Mouse (Mus musculus) ES-Bruce4 (cell line): Measurements from ENCODE around the gene Trp63. TPM values are rescaled to one million over a fixed set of nuclear protein-coding genes. Genes with fewer than 3 reads are reported as not detected.

Experiments used
- H3K27ac ChIP-seq: 2 replicates; pipeline ENCODE4 v1.5.1; 2012; ENCODE audit warnings: low read length, inconsistent platforms; ENCODE audit not compliant: insufficient read depth
- H3K27me3 ChIP-seq: 2 replicates; pipeline ENCODE4 v1.6.1; 2012; ENCODE audit warnings: mild to moderate bottlenecking, low read length, inconsistent platforms; ENCODE audit not compliant: control insufficient read depth, poor library complexity, insufficient read depth, severe bottlenecking
- H3K36me3 ChIP-seq: 2 replicates; pipeline ENCODE4 v1.6.1; 2012; ENCODE audit warnings: inconsistent platforms, mild to moderate bottlenecking, low read length, moderate library complexity; ENCODE audit not compliant: control insufficient read depth, poor library complexity, insufficient read depth, severe bottlenecking
- H3K4me1 ChIP-seq: one replicate; pipeline ENCODE4 v1.8.1; 2011; ENCODE audit warnings: low read length; ENCODE audit not compliant: control insufficient read depth, insufficient read depth
- H3K4me3 ChIP-seq: 2 replicates; pipeline ENCODE4 v1.5.1; 2011; ENCODE audit warnings: low read depth, mild to moderate bottlenecking, low read length
- H3K9ac ChIP-seq: 2 replicates; pipeline ENCODE4 v1.6.1; 2012; ENCODE audit warnings: low read depth, mild to moderate bottlenecking, inconsistent platforms; ENCODE audit not compliant: poor library complexity, severe bottlenecking
- H3K9me3 ChIP-seq: replicated peaks from 2 replicates; pipeline ENCODE4 v1.6.1; 2012; ENCODE audit warnings: mild to moderate bottlenecking, low read length, inconsistent platforms; ENCODE audit not compliant: control insufficient read depth, poor library complexity, insufficient read depth, severe bottlenecking
- CTCF ChIP-seq: IDR thresholded peaks from one replicate; pipeline ENCODE4 v1.8.1; 2011; ENCODE audit warnings: low read depth, low read length
- EP300 ChIP-seq: IDR thresholded peaks from 2 replicates; pipeline ENCODE4 v1.6.1; 2011; ENCODE audit warnings: low read depth, low read length; ENCODE audit not compliant: insufficient read depth
- POLR2A ChIP-seq: IDR thresholded peaks from one replicate; pipeline ENCODE4 v1.8.1; 2011; ENCODE audit warnings: low read length; ENCODE audit not compliant: insufficient read depth
- polyA plus RNA-seq: library from polyadenylated mRNA; stranded (reverse); fragments of >200 nt; gene quantifications from 2 replicates; pipeline ENCODE4 v1.2.4, GENCODE M21; 2011; ENCODE audit warnings: low read depth; ENCODE audit not compliant: missing spikeins, insufficient read depth, insufficient read length

The Trp63 gene
- polyA plus RNA-seq, 1 experiment = 0.61 TPM

- Histone ChIP-seq H3K36me3 (no peaks in the 10 kb centered on the region), H3K9ac (no peak overlapping the region), H3K27me3 (no peaks in the 10 kb centered on the region), H3K4me1 (no peaks in the 10 kb centered on the region), H3K9me3 (no peaks in the 10 kb centered on the region), H3K27ac (no peak overlapping the region), H3K4me3 (no peak overlapping the region)
- no peak for TF ChIP-seq EP300
- TF ChIP-seq CTCF = no peak
- TF ChIP-seq POLR2A = no peak
Measured at GRCm38 (mm10) chr16:25807116-25807515, 123.6 kb downstream of the Trp63 start.

DNA sequence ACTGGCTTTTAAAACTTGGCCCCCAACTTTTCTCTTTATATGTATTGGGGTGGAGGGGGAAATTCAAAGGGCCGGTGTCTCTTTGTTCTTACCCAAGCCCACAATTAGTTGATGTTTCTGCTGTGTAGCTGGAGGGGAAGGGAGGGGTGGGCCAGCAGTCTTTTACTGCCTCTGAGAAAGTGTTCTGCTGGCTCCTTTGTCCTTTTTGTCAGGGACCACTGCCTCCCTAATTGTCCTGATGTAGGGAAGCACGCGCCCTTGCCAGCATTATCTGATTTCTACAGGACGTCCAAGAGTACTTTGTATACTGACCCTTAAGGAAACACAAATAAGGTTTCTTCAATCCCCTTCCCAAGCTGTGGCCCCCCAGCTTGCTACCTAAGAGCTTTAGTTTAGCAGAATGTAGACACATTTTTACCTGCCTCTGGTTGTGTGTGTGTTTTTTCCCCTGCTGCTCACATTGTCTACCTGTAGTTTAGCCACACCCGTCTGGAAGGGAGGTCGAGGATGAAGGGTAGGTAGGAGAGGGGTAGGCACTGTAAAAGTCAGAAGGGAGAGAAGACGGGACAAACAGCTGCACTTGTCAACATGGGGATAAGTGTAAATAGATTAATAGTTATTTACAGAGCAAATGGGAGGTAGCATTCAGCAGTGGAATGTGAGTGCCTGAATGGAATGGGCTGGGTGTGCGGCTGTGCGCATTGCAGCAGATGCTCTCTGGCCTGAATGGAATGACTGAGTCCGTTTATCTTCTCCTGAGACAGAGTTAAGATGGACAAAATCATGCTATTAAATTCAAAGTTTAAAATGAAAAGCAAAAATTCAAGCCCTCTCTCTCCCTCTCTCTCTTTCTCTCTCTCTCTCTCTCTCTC, 134.4 kb downstream of the Trp63 start:
- Histone ChIP-seq H3K36me3 (no peaks in the 10 kb centered on the region), H3K27ac (peak overlapping the region; percentile 55), H3K4me1 (no peaks in the 10 kb centered on the region), H3K9me3 (no peaks in the 10 kb centered on the region), H3K4me3 (no peak overlapping the region), H3K27me3 (no peaks in the 10 kb centered on the region), H3K9ac (no peak overlapping the region)
- TF ChIP-seq CTCF = no peak
- TF ChIP-seq POLR2A = no peak
- TF ChIP-seq EP300 = peak; percentile 51; the same call in 1 of the 2 replicates

DNA sequence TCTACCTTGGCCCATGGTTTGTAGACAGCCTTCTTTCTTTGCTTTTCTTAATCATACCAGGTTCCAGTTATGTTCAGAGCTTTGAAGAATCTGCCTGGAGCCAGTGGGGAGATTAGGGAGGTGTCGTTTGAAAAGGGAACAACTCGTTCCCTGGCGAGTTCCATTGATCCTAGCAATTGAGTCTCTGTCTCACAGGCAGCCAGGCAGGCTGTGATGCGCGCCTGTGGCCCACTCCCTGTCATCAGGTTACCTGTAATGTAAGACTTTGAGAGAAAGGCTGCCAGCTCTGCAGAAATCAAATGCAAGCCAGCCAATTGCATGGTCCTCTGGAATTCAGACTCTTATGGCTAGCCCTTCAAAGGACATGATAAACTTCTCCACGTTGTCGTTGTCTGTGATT, 142.5 kb downstream of the Trp63 start:
- H3K9ac ChIP-seq = no peak overlapping the region
- H3K27me3 ChIP-seq = no peaks in the 10 kb centered on the region
- TF ChIP-seq POLR2A (no peak), CTCF (no peak), EP300 (no peak)
- no peaks in the 10 kb centered on the region for H3K4me1 ChIP-seq
- no peak overlapping the region for H3K4me3 ChIP-seq
- no peak overlapping the region for H3K27ac ChIP-seq
- H3K9me3 ChIP-seq = no peaks in the 10 kb centered on the region
- no peaks in the 10 kb centered on the region for H3K36me3 ChIP-seq

- H3K4me1 ChIP-seq = no peaks in the 10 kb centered on the region
- no peaks in the 10 kb centered on the region for H3K27me3 ChIP-seq
- no peaks in the 10 kb centered on the region for H3K9me3 ChIP-seq
- no peak overlapping the region for H3K27ac ChIP-seq
- no peak overlapping the region for H3K4me3 ChIP-seq
- H3K36me3 ChIP-seq = no peaks in the 10 kb centered on the region
- no peak overlapping the region for H3K9ac ChIP-seq
- TF ChIP-seq CTCF (no peak), EP300 (no peak), POLR2A (no peak)
Measured at GRCm38 (mm10) chr16:25832576-25832975, 149.0 kb downstream of the Trp63 start.

GRCm38 (mm10) chr16:25835301-25835700, 151.7 kb downstream of the Trp63 start:
- no peak overlapping the region for H3K9ac ChIP-seq
- H3K9me3 ChIP-seq = no peaks in the 10 kb centered on the region
- no peak overlapping the region for H3K27ac ChIP-seq
- H3K4me1 ChIP-seq = no peaks in the 10 kb centered on the region
- H3K4me3 ChIP-seq = no peak overlapping the region
- no peak for TF ChIP-seq CTCF
- no peak for TF ChIP-seq POLR2A
- no peak for TF ChIP-seq EP300
- no peaks in the 10 kb centered on the region for H3K36me3 ChIP-seq
- H3K27me3 ChIP-seq = no peaks in the 10 kb centered on the region

- Histone ChIP-seq H3K36me3 (no peaks in the 10 kb centered on the region), H3K9ac (no peak overlapping the region), H3K27me3 (no peaks in the 10 kb centered on the region), H3K4me1 (no peaks in the 10 kb centered on the region), H3K27ac (no peak overlapping the region), H3K9me3 (no peaks in the 10 kb centered on the region), H3K4me3 (no peak overlapping the region)
- TF ChIP-seq POLR2A = no peak
- TF ChIP-seq EP300 = no peak
- no peak for TF ChIP-seq CTCF
Measured at GRCm38 (mm10) chr16:25835723-25836122, 152.2 kb downstream of the Trp63 start.
